Mouse (Mus musculus) liver, embryonic 14.5 days (tissue): ENCODE measurements around the gene Kazn. TPM values are rescaled to one million over a fixed set of nuclear protein-coding genes. Genes with fewer than 3 reads are reported as not detected.

Source experiments
- ATAC-seq: fragments of 200-750 bp; cut with Nextera tagmentation; 2 replicates; pipeline ENCODE4 v1.8.0; 2017; ENCODE audit warnings: moderate number of reproducible peaks, mild to moderate bottlenecking, moderate library complexity; ENCODE audit not compliant: insufficient read depth
- DNase-seq, 3 experiments: peaks; one replicate each; pipeline ENCODE4 v3.0.0-alpha.2; 2012 to 2013; ENCODE audit warnings: low read depth in 3 of 3, low spot score in 3 of 3
- H3K27ac ChIP-seq: fragments of 300-500 bp; sonication (generic); 2 replicates; pipeline ENCODE4 v1.5.1; 2014; ENCODE audit warnings: moderate library complexity, mild to moderate bottlenecking, control low read depth, inconsistent platforms
- H3K27me3 ChIP-seq: fragments of 300-500 bp; sonication (generic); 2 replicates; pipeline ENCODE4 v1.6.1; 2014; ENCODE audit warnings: mild to moderate bottlenecking, low read length, moderate library complexity; ENCODE audit not compliant: control insufficient read depth, insufficient read depth
- H3K36me3 ChIP-seq: fragments of 300-500 bp; sonication (generic); replicated peaks from 2 replicates; pipeline ENCODE4 v1.6.1; 2014; ENCODE audit warnings: low read depth; ENCODE audit not compliant: control insufficient read depth, insufficient read depth
- H3K4me1 ChIP-seq, 2 experiments: fragments of 200-500 bp in 1 of 2; fragments of 300-500 bp in 1 of 2; sonication (generic) in 1 of 2; replicated peaks; 2 replicates each; pipeline ENCODE4 v1.6.1; 2012 to 2014; ENCODE audit warnings: antibody characterized with exemption in 1 of 2, inconsistent platforms in 1 of 2, low read length in 1 of 2; ENCODE audit not compliant: control insufficient read depth in 2 of 2, insufficient read depth in 2 of 2
- H3K4me2 ChIP-seq: fragments of 300-500 bp; sonication (generic); 2 replicates; pipeline ENCODE4 v1.6.1; 2014; ENCODE audit warnings: low read depth, mild to moderate bottlenecking, control low read depth, moderate library complexity
- H3K4me3 ChIP-seq, 2 experiments: fragments of 200-500 bp in 1 of 2; fragments of 300-500 bp in 1 of 2; sonication (generic) in 1 of 2; 2 replicates each; pipeline ENCODE4 v1.5.1; 2012 to 2014; ENCODE audit warnings: low read depth in 2 of 2, low read length in 2 of 2, mild to moderate bottlenecking in 2 of 2, control low read depth in 1 of 2, inconsistent platforms in 1 of 2, moderate library complexity in 1 of 2; ENCODE audit not compliant: insufficient read depth in 1 of 2
- H3K9ac ChIP-seq: fragments of 300-500 bp; sonication (generic); replicated peaks from 2 replicates; pipeline ENCODE4 v1.6.1; 2014; ENCODE audit warnings: mild to moderate bottlenecking, control low read depth, moderate library complexity
- H3K9me3 ChIP-seq: fragments of 300-500 bp; sonication (generic); 2 replicates; pipeline ENCODE4 v1.6.1; 2016; ENCODE audit warnings: low read length, mixed read lengths; ENCODE audit not compliant: control insufficient read depth
- CTCF ChIP-seq: IDR thresholded peaks from 2 replicates; pipeline ENCODE4 v1.5.1; 2016; ENCODE audit warnings: antibody characterized with exemption, low read depth, control low read depth
- EP300 ChIP-seq: IDR thresholded peaks from 2 replicates; pipeline ENCODE4 v1.6.1; 2016; ENCODE audit warnings: antibody characterized with exemption, low read depth
- WGBS: fragments of 180-500 bp; shearing (Covaris S2); extraction: QIAGEN DNeasy Blood & Tissue Kit; methylation state at CpG from one replicate; pipeline ENCODE4 v1.1.7; 2014; ENCODE audit not compliant: insufficient replicate concordance; 5-methylcytosine and 5-hydroxymethylcytosine counted together
- polyA plus RNA-seq, 2 experiments: library from polyadenylated mRNA; depleted of rRNA in 1 of 2; stranded (reverse) in 1 of 2; unstranded in 1 of 2; fragments of >200 nt; fragmentation: Nextera tagmentation in 1 of 2; extraction: Ambion mirVana in 1 of 2; gene quantifications; 2 replicates each; pipeline versions ENCODE4 v1.2.1 to v1.2.3; 2012 to 2014

The Kazn gene
- polyA plus RNA-seq, 2 experiments: 0.41 to 0.94 TPM

DNA sequence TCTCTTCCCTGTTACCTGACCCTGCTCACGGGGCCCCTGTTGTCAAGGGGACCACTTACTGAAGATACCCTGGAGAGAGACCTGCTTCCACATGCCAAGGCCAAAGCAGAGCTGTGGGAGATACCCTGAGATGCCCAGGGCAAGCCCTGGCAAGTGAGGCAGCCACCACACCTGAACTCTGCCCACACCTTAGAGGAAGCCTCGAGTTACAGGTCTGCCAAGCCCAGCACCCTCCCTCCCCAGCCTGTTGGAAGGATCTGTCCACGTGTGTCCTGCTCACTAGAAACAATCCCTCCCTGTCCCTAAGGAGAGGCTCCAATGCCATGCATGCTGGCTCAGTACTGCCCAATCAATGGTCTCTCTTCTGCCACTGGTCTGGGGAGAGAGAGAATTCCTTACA, 56.2 kb downstream of the Kazn start:
- H3K4me3 ChIP-seq: no peak overlapping the region
- 35% methylated on average over 3 of the region's 3 CpGs for WGBS
- H3K36me3 ChIP-seq: no peaks in the 10 kb centered on the region
- H3K4me2 ChIP-seq: no peak overlapping the region
- H3K4me1 ChIP-seq: peaks cover 0 to 12% of the 10 kb centered on the region in 2 experiments; a peak in 1 of 4 replicates
- H3K27ac ChIP-seq: no peak overlapping the region
- TF ChIP-seq CTCF (no peak), EP300 (no peak)
- ATAC-seq (no peak), DNase-seq (no peak)
- H3K9me3 ChIP-seq: no peaks in the 10 kb centered on the region
- no peak overlapping the region for H3K9ac ChIP-seq
- H3K27me3 ChIP-seq: no peaks in the 10 kb centered on the region

DNA sequence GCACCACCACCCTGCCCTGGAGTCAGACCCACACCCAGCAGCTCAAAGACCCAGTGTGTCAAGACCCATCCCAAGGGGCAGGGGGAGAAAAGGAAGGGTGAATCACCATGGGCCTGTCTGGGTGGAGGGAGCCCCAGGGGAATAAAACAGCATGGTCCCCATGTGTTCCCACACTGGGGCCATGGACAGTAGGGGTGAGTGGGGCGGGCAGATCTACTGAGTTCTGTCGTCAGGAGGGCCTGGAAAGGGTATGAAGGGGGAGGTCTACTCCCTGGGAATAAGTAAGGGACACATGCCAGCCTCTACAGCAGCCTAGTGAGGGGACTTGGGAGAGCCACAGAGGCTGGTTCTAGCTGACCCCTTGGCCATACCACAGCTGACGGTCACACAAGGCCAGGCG, 57.6 kb downstream of the Kazn start:
- Histone ChIP-seq H3K4me3 (no peak overlapping the region), H3K4me1 (peaks cover 0 to 12% of the 10 kb centered on the region in 2 experiments; a peak in 1 of 4 replicates), H3K4me2 (no peak overlapping the region), H3K9me3 (no peaks in the 10 kb centered on the region), H3K27me3 (no peaks in the 10 kb centered on the region), H3K9ac (no peak overlapping the region), H3K36me3 (no peaks in the 10 kb centered on the region), H3K27ac (no peak overlapping the region)
- TF ChIP-seq CTCF (no peak), EP300 (no peak)
- DNase-seq: no peak
- ATAC-seq: no peak
- WGBS: 76% methylated on average over 4 of the region's 4 CpGs

DNA sequence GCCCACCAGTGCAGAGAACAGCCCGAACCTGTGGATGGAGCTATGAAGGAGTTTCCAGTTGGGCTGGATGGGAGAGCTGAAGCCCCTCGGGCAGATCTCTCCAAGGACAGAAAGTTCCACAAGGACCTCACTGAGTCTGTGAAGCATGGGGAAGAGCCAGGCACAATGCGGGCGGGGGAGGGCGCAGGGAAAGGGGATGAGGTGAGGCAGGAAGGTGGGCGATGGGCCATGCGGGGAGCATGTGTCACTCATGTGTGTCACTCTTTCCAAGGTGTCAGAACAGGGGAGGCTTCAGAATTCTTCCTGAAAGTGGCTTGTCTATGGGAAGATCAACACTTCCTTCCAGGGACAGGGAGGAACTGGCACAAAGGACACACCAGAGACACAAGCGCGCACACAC, 58.3 kb downstream of the Kazn start:
- Histone ChIP-seq H3K4me3 (no peak overlapping the region), H3K27ac (no peak overlapping the region), H3K27me3 (no peaks in the 10 kb centered on the region), H3K4me1 (peaks cover 0 to 12% of the 10 kb centered on the region in 2 experiments; a peak in 1 of 4 replicates), H3K9ac (no peak overlapping the region), H3K36me3 (no peaks in the 10 kb centered on the region), H3K4me2 (no peak overlapping the region), H3K9me3 (no peaks in the 10 kb centered on the region)
- DNase-seq (no peak), ATAC-seq (no peak)
- no peak for TF ChIP-seq EP300
- no peak for TF ChIP-seq CTCF
- 79% methylated on average over 9 of the region's 9 CpGs for WGBS

DNA sequence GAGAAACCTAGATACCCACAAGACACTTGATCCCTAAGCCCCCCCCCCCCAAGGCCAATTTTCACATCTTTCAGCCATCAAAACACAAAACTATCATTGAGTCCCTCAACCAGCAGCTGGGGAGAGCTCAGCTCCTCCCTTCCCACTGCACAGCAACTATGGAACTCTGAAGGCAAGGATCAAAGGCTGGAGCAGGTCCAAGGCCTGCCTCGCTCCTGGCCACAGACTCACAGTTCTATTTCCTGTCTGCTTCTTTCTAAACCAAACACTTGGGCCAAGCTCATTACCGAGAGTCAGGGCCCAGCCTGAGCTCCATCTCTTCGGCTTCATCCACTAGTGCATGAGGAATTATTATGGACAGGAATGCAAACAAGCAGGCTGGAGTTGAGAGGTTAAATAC, 58.9 kb downstream of the Kazn start:
- DNase-seq (no peak), ATAC-seq (no peak)
- Histone ChIP-seq H3K27ac (no peak overlapping the region), H3K4me1 (peaks cover 0 to 12% of the 10 kb centered on the region in 2 experiments; a peak in 1 of 4 replicates), H3K9ac (no peak overlapping the region), H3K36me3 (no peaks in the 10 kb centered on the region), H3K9me3 (no peaks in the 10 kb centered on the region), H3K4me3 (no peak overlapping the region), H3K27me3 (no peaks in the 10 kb centered on the region), H3K4me2 (no peak overlapping the region)
- TF ChIP-seq CTCF: no peak
- no peak for TF ChIP-seq EP300
- WGBS: 54% methylated on average over 3 of the region's 3 CpGs

DNA sequence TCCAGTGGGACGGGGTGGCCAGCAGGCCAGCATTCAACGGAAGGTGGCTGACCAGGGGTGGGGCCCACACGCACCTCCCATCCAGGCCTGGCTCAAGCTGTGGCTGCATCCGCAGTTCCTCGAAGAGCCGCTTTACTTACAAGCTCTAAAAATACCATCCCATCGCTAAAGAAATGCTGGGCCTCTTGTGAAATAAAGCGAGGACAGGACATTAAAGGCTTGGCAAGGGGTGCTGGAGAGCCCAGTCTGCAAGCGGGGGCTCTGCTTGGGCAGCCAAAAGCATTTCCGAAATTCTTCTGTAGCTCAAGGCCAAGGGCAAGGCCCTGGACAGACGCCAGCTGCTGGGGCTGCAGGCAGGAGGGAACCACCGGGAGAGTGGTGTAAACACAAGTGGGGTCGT, 59.7 kb downstream of the Kazn start:
- Histone ChIP-seq H3K36me3 (no peaks in the 10 kb centered on the region), H3K27ac (no peak overlapping the region), H3K27me3 (no peaks in the 10 kb centered on the region), H3K4me1 (peaks cover 0 to 12% of the 10 kb centered on the region in 2 experiments; a peak in 1 of 4 replicates), H3K4me3 (no peak overlapping the region), H3K9me3 (no peaks in the 10 kb centered on the region), H3K9ac (no peak overlapping the region), H3K4me2 (no peak overlapping the region)
- 68% methylated on average over 13 of the region's 13 CpGs for WGBS
- DNase-seq (no peak), ATAC-seq (no peak)
- TF ChIP-seq CTCF: no peak
- TF ChIP-seq EP300: no peak
